Mouse (Mus musculus) cerebellum, adult 2 months (tissue): ENCODE results near the gene Klf11.

Source experiments
- CTCF ChIP-seq: fragments of 200-500 bp; IDR thresholded peaks from 2 replicates; pipeline ENCODE4 v1.5.1; 2011; ENCODE audit warnings: low read depth, mild to moderate bottlenecking, control low read depth, low read length, moderate library complexity, borderline replicate concordance; ENCODE audit not compliant: insufficient read depth
- POLR2A ChIP-seq: fragments of 200-500 bp; IDR thresholded peaks from 2 replicates; pipeline ENCODE4 v1.6.1; 2011; ENCODE audit warnings: low read length, control low read depth, borderline replicate concordance; ENCODE audit not compliant: insufficient read depth

DNA sequence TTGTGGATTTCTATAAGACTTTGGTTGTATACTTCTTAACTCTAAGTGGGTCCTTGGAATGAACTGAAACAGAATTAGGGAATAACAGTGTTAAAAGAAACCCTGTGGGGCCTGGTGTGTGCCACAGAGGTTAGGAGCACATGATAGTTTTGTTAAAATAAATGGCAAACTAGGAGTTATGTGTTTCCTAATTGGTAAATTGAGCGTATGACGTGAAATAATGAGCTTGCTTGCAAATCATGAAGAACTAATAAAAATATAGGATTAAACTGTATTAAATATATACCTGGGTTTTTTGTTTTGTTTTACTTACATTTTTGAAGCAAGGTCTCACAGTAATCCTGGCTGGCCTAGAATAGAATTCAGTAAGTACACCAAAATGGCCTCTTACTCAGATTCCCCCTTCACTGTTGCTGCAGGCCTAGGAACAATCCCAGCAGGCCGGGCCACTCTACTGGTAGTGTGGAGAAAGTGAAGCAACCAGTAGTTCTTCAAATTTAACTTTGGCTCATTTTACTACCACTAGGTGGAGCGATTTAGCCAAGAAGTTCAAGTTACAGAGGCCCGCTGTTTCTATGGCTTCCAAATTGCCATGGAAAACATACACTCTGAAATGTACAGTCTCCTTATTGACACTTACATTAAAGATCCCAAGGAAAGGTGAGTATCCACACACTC is 58.9 kb downstream of the Klf11 start:
- TF ChIP-seq CTCF (no peak; the same call in 1 of the 2 replicates), POLR2A (no peak)
